ENCODE assay signal across 35 mouse cellular contexts in the genomic region with DNA sequence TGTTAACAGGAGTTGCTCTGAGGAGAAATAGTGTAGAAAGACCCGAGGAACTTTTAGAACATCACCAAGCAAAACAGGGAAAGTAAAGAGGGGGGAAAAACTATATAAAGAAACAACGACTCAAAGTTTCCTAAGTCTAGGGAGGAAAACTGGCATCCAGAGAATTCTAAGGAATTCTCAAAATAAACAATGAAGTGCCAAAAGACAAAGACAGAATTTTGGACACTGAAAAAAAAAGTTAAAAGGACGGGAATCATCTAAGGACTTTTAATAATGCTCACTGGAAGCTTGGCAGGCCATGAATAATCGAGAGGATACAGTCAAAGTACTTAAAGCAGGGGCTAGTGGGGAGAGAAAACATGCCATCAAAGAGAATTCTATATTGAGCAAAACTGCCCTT.
"Had no signal": no experiment of that assay in that cellular context is flagged by ENCODE, and none has a peak within 500 bp of the region (broad histone marks: within the 10 kb centered on the region; RNA-seq: fewer than 3 reads in every experiment).

No protein-coding gene starts in this region.

- H3K9ac ChIP-seq: heart, embryonic 12.5 days; heart, embryonic 13.5 days; heart, embryonic 15.5 days; hindbrain, embryonic 12.5 days; hindbrain, embryonic 13.5 days; hindbrain, embryonic 14.5 days; hindbrain, embryonic 15.5 days; intestine, embryonic 15.5 days; kidney, embryonic 15.5 days had no signal

- H3K4me1 ChIP-seq: heart, embryonic 10.5 days; heart, embryonic 15.5 days; hindbrain, embryonic 10.5 days; hindbrain, embryonic 12.5 days; hindbrain, embryonic 13.5 days; hindbrain, embryonic 15.5 days; intestine, embryonic 15.5 days; kidney, embryonic 15.5 days had no signal

- H3K27ac ChIP-seq: heart, embryonic 10.5 days; heart, embryonic 13.5 days; heart, embryonic 15.5 days; hindbrain, embryonic 10.5 days; hindbrain, embryonic 12.5 days; hindbrain, embryonic 13.5 days; hindbrain, embryonic 14.5 days; hindbrain, embryonic 15.5 days; hindbrain, postnatal 0 days; intestine, embryonic 15.5 days; kidney, embryonic 15.5 days; kidney, postnatal 0 days; layer of hippocampus, adult 2 months had no signal

- H3K9me3 ChIP-seq: heart, embryonic 10.5 days; heart, embryonic 12.5 days; heart, embryonic 13.5 days; heart, embryonic 15.5 days; hindbrain, embryonic 10.5 days; hindbrain, embryonic 12.5 days; hindbrain, embryonic 13.5 days; hindbrain, embryonic 15.5 days; intestine, embryonic 15.5 days; kidney, embryonic 15.5 days had no signal

- H3K4me2 ChIP-seq: heart, embryonic 11.5 days; heart, embryonic 12.5 days; heart, embryonic 13.5 days; heart, embryonic 15.5 days; hindbrain, embryonic 12.5 days; hindbrain, embryonic 13.5 days; hindbrain, embryonic 14.5 days; hindbrain, embryonic 15.5 days; intestine, embryonic 15.5 days; kidney, embryonic 15.5 days had no signal

- H3K36me3 ChIP-seq: heart, embryonic 10.5 days; heart, embryonic 12.5 days; heart, embryonic 13.5 days; heart, embryonic 15.5 days; hindbrain, embryonic 10.5 days; hindbrain, embryonic 12.5 days; hindbrain, embryonic 13.5 days; hindbrain, embryonic 15.5 days; intestine, embryonic 15.5 days; kidney, embryonic 15.5 days had no signal

- H3K4me3 ChIP-seq: heart, embryonic 10.5 days; heart, embryonic 12.5 days; heart, embryonic 13.5 days; heart, embryonic 15.5 days; hindbrain, embryonic 10.5 days; hindbrain, embryonic 12.5 days; hindbrain, embryonic 13.5 days; hindbrain, embryonic 15.5 days; intestine, embryonic 15.5 days; kidney, embryonic 15.5 days; layer of hippocampus, adult 2 months had no signal

- DNase-seq: heart, postnatal 10 days; heart, postnatal 14 days; heart, postnatal 36 days; heart, postnatal 4 days; kidney, adult 11 months; kidney, adult 18-20 months; kidney, adult 2 months; kidney, adult 8-10 months; kidney, adult 9 months; kidney, postnatal 10 days; kidney, postnatal 14 days; kidney, postnatal 25 days; kidney, postnatal 36 days; kidney, postnatal 4 days; layer of hippocampus, adult 9-11 months; layer of hippocampus, postnatal 36 days had no signal

- ATAC-seq: hindbrain, embryonic 16.5 days; hindbrain, postnatal 0 days; inflammation-experienced regulatory T-cells, adult 6 months; intestine, embryonic 15.5 days; intestine, embryonic 16.5 days; intestine, postnatal 0 days had no signal

- H3K27me3 ChIP-seq: heart, embryonic 12.5 days; heart, embryonic 13.5 days; heart, embryonic 15.5 days; hindbrain, embryonic 12.5 days; hindbrain, embryonic 13.5 days; hindbrain, embryonic 15.5 days; intestine, embryonic 15.5 days; kidney, embryonic 15.5 days had no signal
